In the genomic region with DNA sequence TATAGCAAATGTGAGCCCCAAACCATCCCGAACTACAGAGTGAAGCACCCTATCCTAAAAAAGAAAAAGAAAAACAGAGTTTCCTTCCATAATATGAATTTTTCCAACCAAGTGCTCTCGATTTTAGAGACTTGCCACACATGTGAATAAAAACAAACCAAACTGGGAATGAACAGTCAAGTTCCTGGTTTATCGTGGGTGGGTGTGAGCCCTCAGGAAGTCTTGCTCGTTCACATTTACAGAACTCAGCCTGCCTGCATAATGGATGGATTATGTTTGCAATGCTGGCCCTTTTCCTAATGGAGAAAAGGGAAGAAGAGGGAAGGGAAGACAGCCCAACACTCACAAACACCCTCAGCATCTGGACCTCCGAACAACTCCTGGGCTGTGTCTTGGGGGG, we compare ENCODE assay signal across 24 mouse cellular contexts. TPM values are rescaled to one million over a fixed set of nuclear protein-coding genes. Genes with fewer than 3 reads are reported as not detected.
DNase-seq lines count a peak whose midpoint lies in the region; ATAC-seq and TF ChIP-seq lines count a peak whose summit lies in the region.
"Had no signal": no experiment of that assay in that cellular context is flagged by ENCODE, and none has a peak within 500 bp of the region (broad histone marks: within the 10 kb centered on the region; RNA-seq: fewer than 3 reads in every experiment).

No protein-coding gene starts in this region.

- no peaks in the 10 kb centered on the region for H3K27me3 ChIP-seq in intestine, embryonic 15.5 days (replicated peaks)
- no peaks in the 10 kb centered on the region for H3K27me3 ChIP-seq in intestine, embryonic 16.5 days (replicated peaks; ENCODE audit: control insufficient read depth, insufficient read depth, low read length)
- H3K27me3 ChIP-seq in lung, postnatal 0 days (replicated peaks; ENCODE audit: insufficient read depth, low read length), result no peaks in the 10 kb centered on the region
- H3K27me3 ChIP-seq in limb, embryonic 13.5 days, result no peaks in the 10 kb centered on the region
- no peaks in the 10 kb centered on the region for H3K27me3 ChIP-seq in stomach, embryonic 16.5 days (ENCODE audit: control insufficient read depth, insufficient read depth, low read length)
- H3K27me3 ChIP-seq: embryonic facial prominence, embryonic 13.5 days; heart, embryonic 13.5 days; liver, embryonic 12.5 days had no signal

- peak overlapping the region; percentile 38; the same call in 1 of the 2 replicates for H3K27ac ChIP-seq in intestine, embryonic 15.5 days
- no peak overlapping the region for H3K27ac ChIP-seq in intestine, embryonic 16.5 days (ENCODE audit: low read length)
- peak overlapping the region; percentile 80 for H3K27ac ChIP-seq in lung, postnatal 0 days (ENCODE audit: low read length)
- peak overlapping the region; percentile 28; the same call in 1 of the 2 replicates for H3K27ac ChIP-seq in limb, embryonic 13.5 days
- peak overlapping the region; percentile 44; the same call in 1 of the 2 replicates for H3K27ac ChIP-seq in stomach, embryonic 16.5 days (ENCODE audit: low read length)
- H3K27ac ChIP-seq: embryonic facial prominence, embryonic 13.5 days; heart, embryonic 13.5 days; hindbrain, embryonic 14.5 days; liver, embryonic 12.5 days had no signal

- ATAC-seq in intestine, embryonic 15.5 days, result no peak
- no peak for ATAC-seq in intestine, embryonic 16.5 days
- ATAC-seq in lung, postnatal 0 days, result no peak
- no peak for ATAC-seq in limb, embryonic 13.5 days (ENCODE audit: low FRiP score, low read depth)
- ATAC-seq in stomach, embryonic 16.5 days (ENCODE audit: insufficient read depth, low FRiP score), result no peak
- ATAC-seq: forebrain, embryonic 14.5 days; inflammation-experienced regulatory T-cells, adult 6 months; liver, embryonic 12.5 days had no signal

- no peak for DNase-seq in lung, postnatal 0 days (ENCODE audit: low spot score)
- DNase-seq in lung, postnatal 36 days, result no peak
- no peak for DNase-seq in adrenal gland, postnatal 10 days
- DNase-seq: adrenal gland, adult 8-10 months; cerebellum, adult 8-10 months; cerebellum, postnatal 36 days; embryo, embryonic 11 days; gastrocnemius, postnatal 10 days; heart, postnatal 4 days; kidney, adult 8-10 months; kidney, postnatal 25 days; lung, adult 2 months; thymus, postnatal 25 days had no signal

- peaks cover 4% of the 10 kb centered on the region; the same call in 1 of the 2 replicates for H3K4me1 ChIP-seq in intestine, embryonic 15.5 days (replicated peaks)
- peaks cover 12% of the 10 kb centered on the region for H3K4me1 ChIP-seq in intestine, embryonic 16.5 days (ENCODE audit: control insufficient read depth, insufficient read depth, low read length)
- H3K4me1 ChIP-seq in lung, postnatal 0 days (ENCODE audit: insufficient read depth, low read depth, low read length), result peaks cover 30% of the 10 kb centered on the region; the same call in 1 of the 2 replicates
- H3K4me1 ChIP-seq in limb, embryonic 13.5 days, result peaks cover 17% of the 10 kb centered on the region
- peaks cover 20% of the 10 kb centered on the region for H3K4me1 ChIP-seq in stomach, embryonic 16.5 days (ENCODE audit: control insufficient read depth, insufficient read depth, low read length)

- TF ChIP-seq EP300 in lung, postnatal 0 days (IDR thresholded peaks at IDR 0.05), result no peak

- WGBS in intestine, embryonic 15.5 days, result 60% methylated on average over 5 of the region's 5 CpGs
- 59% methylated on average over 5 of the region's 5 CpGs for WGBS in intestine, embryonic 16.5 days
- 34% methylated on average over 5 of the region's 5 CpGs for WGBS in lung, postnatal 0 days
- WGBS in limb, embryonic 13.5 days, result 68% methylated on average over 5 of the region's 5 CpGs
- WGBS in stomach, embryonic 16.5 days, result 58% methylated on average over 5 of the region's 5 CpGs

- no peak for TF ChIP-seq CTCF in lung, postnatal 0 days (IDR thresholded peaks at IDR 0.05)

- H3K4me3 ChIP-seq in intestine, embryonic 15.5 days (replicated peaks), result no peak overlapping the region
- H3K4me3 ChIP-seq in intestine, embryonic 16.5 days (ENCODE audit: low read length), result no peak overlapping the region
- H3K4me3 ChIP-seq in lung, postnatal 0 days (ENCODE audit: low read depth, low read length), result no peak overlapping the region
- no peak overlapping the region for H3K4me3 ChIP-seq in limb, embryonic 13.5 days
- H3K4me3 ChIP-seq in stomach, embryonic 16.5 days (replicated peaks; ENCODE audit: low read length), result no peak overlapping the region
- H3K4me3 ChIP-seq: embryonic facial prominence, embryonic 13.5 days; heart, embryonic 13.5 days; liver, embryonic 12.5 days had no signal

- no peak overlapping the region for H3K4me2 ChIP-seq in intestine, embryonic 15.5 days (replicated peaks)
- H3K4me2 ChIP-seq in intestine, embryonic 16.5 days (ENCODE audit: low read depth, low read length), result no peak overlapping the region
- H3K4me2 ChIP-seq in lung, postnatal 0 days (replicated peaks; ENCODE audit: low read depth, low read length), result no peak overlapping the region
- H3K4me2 ChIP-seq in limb, embryonic 13.5 days (replicated peaks), result no peak overlapping the region
- H3K4me2 ChIP-seq in stomach, embryonic 16.5 days (ENCODE audit: low read depth, low read length), result no peak overlapping the region
- H3K4me2 ChIP-seq: embryonic facial prominence, embryonic 13.5 days; heart, embryonic 13.5 days; hindbrain, embryonic 14.5 days; liver, embryonic 12.5 days; midbrain, embryonic 11.5 days had no signal

- no peaks in the 10 kb centered on the region for H3K36me3 ChIP-seq in intestine, embryonic 15.5 days
- H3K36me3 ChIP-seq in intestine, embryonic 16.5 days (ENCODE audit: control insufficient read depth, insufficient read depth, low read length), result no peaks in the 10 kb centered on the region
- H3K36me3 ChIP-seq in lung, postnatal 0 days (ENCODE audit: insufficient read depth, low read length), result no peaks in the 10 kb centered on the region
- H3K36me3 ChIP-seq in limb, embryonic 13.5 days, result no peaks in the 10 kb centered on the region
- H3K36me3 ChIP-seq in stomach, embryonic 16.5 days (ENCODE audit: control insufficient read depth, insufficient read depth, low read length), result no peaks in the 10 kb centered on the region
- H3K36me3 ChIP-seq: embryonic facial prominence, embryonic 13.5 days; heart, embryonic 13.5 days; liver, embryonic 12.5 days had no signal

- no peaks in the 10 kb centered on the region for H3K9me3 ChIP-seq in intestine, embryonic 15.5 days
- H3K9me3 ChIP-seq in intestine, embryonic 16.5 days (ENCODE audit: control insufficient read depth, low read length), result no peaks in the 10 kb centered on the region
- H3K9me3 ChIP-seq in lung, postnatal 0 days (ENCODE audit: low read length), result no peaks in the 10 kb centered on the region
- no peaks in the 10 kb centered on the region for H3K9me3 ChIP-seq in limb, embryonic 13.5 days
- no peaks in the 10 kb centered on the region for H3K9me3 ChIP-seq in stomach, embryonic 16.5 days (replicated peaks; ENCODE audit: control insufficient read depth, low read length)
- H3K9me3 ChIP-seq: embryonic facial prominence, embryonic 13.5 days; heart, embryonic 13.5 days; liver, embryonic 12.5 days had no signal

- no peak overlapping the region for H3K9ac ChIP-seq in intestine, embryonic 15.5 days
- H3K9ac ChIP-seq in intestine, embryonic 16.5 days (ENCODE audit: low read depth, low read length), result no peak overlapping the region
- no peak overlapping the region for H3K9ac ChIP-seq in lung, postnatal 0 days (replicated peaks; ENCODE audit: low read depth)
- H3K9ac ChIP-seq in limb, embryonic 13.5 days, result no peak overlapping the region
- H3K9ac ChIP-seq in stomach, embryonic 16.5 days (ENCODE audit: low read length), result no peak overlapping the region
- H3K9ac ChIP-seq: embryonic facial prominence, embryonic 13.5 days; heart, embryonic 13.5 days; hindbrain, embryonic 14.5 days; liver, embryonic 12.5 days had no signal

RNA-seq across cellular contexts. Expression of gene Carmil1, which starts 32.7 kb away (rescaled TPM):
- polyA plus RNA-seq in intestine, embryonic 15.5 days (2015; fragmentation: Nextera tagmentation; extraction: Ambion mirVana), result 40.0 and 40.3 TPM in 2 replicates
- 33.1 and 41.5 TPM in 2 replicates for polyA plus RNA-seq in intestine, embryonic 16.5 days (2015; fragmentation: Nextera tagmentation; extraction: Ambion mirVana)
- 46.1 and 47.5 TPM in 2 replicates for polyA plus RNA-seq in lung, postnatal 0 days (2015; fragmentation: Nextera tagmentation; extraction: Ambion mirVana)
- 44.7 and 44.8 TPM in 2 replicates for polyA plus RNA-seq in limb, embryonic 13.5 days (2015; fragmentation: Nextera tagmentation; extraction: Ambion mirVana)
- 38.0 and 41.6 TPM in 2 replicates for polyA plus RNA-seq in stomach, embryonic 16.5 days (2015; fragmentation: Nextera tagmentation; extraction: Ambion mirVana)
- total RNA-seq in adrenal gland, postnatal 10 days (2021), result 10 to 100 TPM; 29.1 to 31.0 TPM
